Mouse (Mus musculus) stomach, embryonic 16.5 days (tissue): ENCODE results near the gene Hist1h4i. TPM values are rescaled to one million over a fixed set of nuclear protein-coding genes. Genes with fewer than 3 reads are reported as not detected.
"Not testable (repeated sequence)": the region's sequence is repeated elsewhere in the genome, so short reads cannot be mapped to it uniquely, and the experiment has no call there.

ENCODE experiments used
- ATAC-seq: fragments of 200-750 bp; cut with Nextera tagmentation; 2 replicates; pipeline ENCODE4 v1.8.0; 2017; ENCODE audit warnings: moderate number of reproducible peaks, moderate TSS enrichment; ENCODE audit not compliant: insufficient read depth, low FRiP score
- H3K27ac ChIP-seq: fragments of 300-500 bp; sonication (generic); 2 replicates; pipeline ENCODE4 v1.5.1; 2014; ENCODE audit warnings: low read length
- H3K27me3 ChIP-seq: fragments of 300-500 bp; sonication (generic); 2 replicates; pipeline ENCODE4 v1.6.1; 2014; ENCODE audit warnings: low read length, control low read depth, mixed read lengths; ENCODE audit not compliant: control insufficient read depth, insufficient read depth
- H3K36me3 ChIP-seq: fragments of 300-500 bp; sonication (generic); 2 replicates; pipeline ENCODE4 v1.6.1; 2014; ENCODE audit warnings: low read length; ENCODE audit not compliant: control insufficient read depth, insufficient read depth
- H3K4me1 ChIP-seq: fragments of 300-500 bp; sonication (generic); 2 replicates; pipeline ENCODE4 v1.6.1; 2014; ENCODE audit warnings: low read length, control low read depth, mixed read lengths; ENCODE audit not compliant: control insufficient read depth, insufficient read depth
- H3K4me2 ChIP-seq: fragments of 300-500 bp; sonication (generic); 2 replicates; pipeline ENCODE4 v1.6.1; 2014; ENCODE audit warnings: low read depth, low read length, mixed read lengths
- H3K4me3 ChIP-seq: fragments of 300-500 bp; sonication (generic); replicated peaks from 2 replicates; pipeline ENCODE4 v1.5.1; 2014; ENCODE audit warnings: mild to moderate bottlenecking, low read length
- H3K9ac ChIP-seq: fragments of 300-500 bp; sonication (generic); 2 replicates; pipeline ENCODE4 v1.6.1; 2014; ENCODE audit warnings: low read length
- H3K9me3 ChIP-seq: fragments of 300-500 bp; sonication (generic); replicated peaks from 2 replicates; pipeline ENCODE4 v1.6.1; 2016; ENCODE audit warnings: low read length, control low read depth; ENCODE audit not compliant: control insufficient read depth
- whole genome bisulfite sequencing: fragments of 180-500 bp; shearing (Covaris S2); extraction: QIAGEN DNeasy Blood & Tissue Kit; methylation state at CpG from one replicate; pipeline ENCODE4 v1.1.7; 2014; 5-methylcytosine and 5-hydroxymethylcytosine counted together
- polyA plus RNA-seq: library from polyadenylated mRNA; unstranded; fragments of >200 nt; fragmentation: Nextera tagmentation; extraction: Ambion mirVana; gene quantifications from 2 replicates; pipeline ENCODE4 v1.2.1, GENCODE M21; 2015

The Hist1h4i gene
- polyA plus RNA-seq, 1 experiment from 2014 or later: 15.5 TPM

DNA sequence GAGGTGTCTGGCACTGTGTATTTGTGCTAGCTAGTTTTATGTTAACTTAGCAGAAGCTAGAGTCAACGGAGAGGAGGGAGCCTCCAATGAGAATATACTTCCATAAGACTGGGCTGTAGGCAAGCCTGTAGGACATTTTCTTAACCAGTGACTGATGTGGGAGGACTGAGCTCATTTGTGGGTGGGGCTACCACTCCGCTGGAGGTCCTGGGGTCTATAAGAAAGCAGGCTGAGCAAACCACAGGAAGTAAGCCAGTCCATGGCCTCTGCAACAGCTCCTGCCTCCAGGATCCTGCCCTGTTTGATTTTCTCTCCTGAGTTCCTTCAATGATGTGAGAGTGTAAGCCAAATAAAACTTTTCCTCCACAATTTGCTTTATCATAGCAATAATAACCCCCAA lies 4.1 kb upstream of the Hist1h4i start:
- no peak for ATAC-seq
- Histone ChIP-seq H3K9me3 (no peaks in the 10 kb centered on the region), H3K27me3 (no peaks in the 10 kb centered on the region), H3K4me2 (no peak overlapping the region), H3K4me3 (no peak overlapping the region), H3K4me1 (peaks cover 17% of the 10 kb centered on the region), H3K9ac (no peak overlapping the region), H3K36me3 (no peaks in the 10 kb centered on the region), H3K27ac (no peak overlapping the region)
- 65% methylated on average over 2 of the region's 2 CpGs for WGBS

DNA sequence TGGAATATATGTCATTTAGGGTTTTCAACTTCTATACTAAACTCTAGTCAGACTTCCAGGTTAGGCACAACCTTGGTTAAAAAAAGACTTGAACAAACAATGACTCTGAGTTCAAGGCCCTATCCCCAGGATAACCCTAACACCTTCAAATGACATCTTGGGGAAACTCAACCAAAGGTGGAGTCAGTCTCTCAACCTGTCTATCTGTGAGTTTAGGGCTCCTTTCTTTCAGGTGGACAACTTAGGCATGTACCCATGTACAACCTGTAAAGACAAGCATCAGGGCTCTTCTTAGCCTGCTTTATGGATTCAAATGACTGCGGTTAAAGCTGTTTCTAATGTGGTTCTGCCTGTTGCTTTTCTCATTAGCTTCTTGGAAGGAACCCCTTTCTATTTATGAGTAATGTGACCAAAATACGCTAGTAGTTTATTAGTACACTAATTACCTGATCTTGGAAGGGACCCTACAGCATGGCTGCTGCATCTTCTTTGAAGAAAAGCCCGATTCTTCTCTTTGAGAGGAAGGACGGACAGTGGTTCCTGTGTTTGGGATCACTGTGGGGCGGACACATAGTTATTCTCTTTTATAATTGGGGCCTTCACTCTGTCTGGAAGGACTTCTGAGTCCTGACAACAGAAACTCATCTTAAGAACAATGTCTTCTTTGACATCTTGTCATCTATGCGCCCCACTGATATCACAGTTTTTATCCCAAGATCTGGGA lies 3.4 kb upstream of the Hist1h4i start:
- ATAC-seq: no peak
- Histone ChIP-seq H3K27me3 (no peaks in the 10 kb centered on the region), H3K27ac (no peak overlapping the region), H3K4me1 (peaks cover 19% of the 10 kb centered on the region), H3K4me2 (peak overlapping the region; percentile 58), H3K36me3 (no peaks in the 10 kb centered on the region), H3K9ac (no peak overlapping the region), H3K9me3 (no peaks in the 10 kb centered on the region), H3K4me3 (no peak overlapping the region)
- WGBS: 85% methylated on average over 6 of the region's 6 CpGs

DNA sequence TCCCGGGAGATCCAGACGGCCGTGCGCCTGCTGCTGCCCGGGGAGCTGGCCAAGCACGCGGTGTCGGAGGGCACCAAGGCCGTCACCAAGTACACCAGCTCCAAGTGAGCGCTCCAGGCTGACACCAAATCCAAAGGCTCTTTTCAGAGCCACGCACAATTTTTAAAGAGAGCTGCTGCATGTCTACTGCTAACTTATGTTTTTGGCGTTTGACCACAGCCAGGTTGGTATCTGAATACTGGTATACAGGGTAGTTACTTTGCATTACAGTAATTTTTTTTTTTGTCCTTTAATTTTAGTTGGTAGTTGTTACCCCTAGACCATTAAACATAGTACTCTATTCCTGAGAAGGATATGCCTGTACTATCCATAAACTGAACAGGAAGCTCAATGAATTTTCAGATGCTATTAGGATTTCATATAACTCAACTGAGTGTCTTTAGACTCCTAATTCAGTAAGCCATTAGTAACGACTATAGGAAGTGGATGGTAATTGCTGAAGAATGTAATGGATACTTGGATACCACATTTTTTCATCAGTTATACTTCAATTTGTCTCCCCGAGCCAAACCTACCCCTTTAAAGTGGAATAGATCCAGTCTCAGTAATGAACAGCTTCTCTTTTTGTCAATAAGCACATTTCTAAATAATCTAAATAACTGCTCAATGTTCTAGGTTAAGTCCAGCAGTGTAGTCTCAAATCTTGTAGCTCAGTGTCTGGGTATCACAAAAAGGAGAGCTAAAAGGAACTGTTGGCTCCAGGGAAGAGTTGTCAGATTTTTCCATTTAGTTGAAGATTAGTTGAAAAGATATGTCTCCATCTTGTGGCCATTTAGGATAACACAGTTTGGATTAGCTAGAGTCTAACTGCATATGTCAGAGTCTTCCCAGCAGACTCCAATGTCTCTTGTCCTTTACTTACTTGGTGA lies 2.6 kb upstream of the Hist1h4i start:
- H3K36me3 ChIP-seq: no peaks in the 10 kb centered on the region
- peaks cover 19% of the 10 kb centered on the region for H3K4me1 ChIP-seq
- peak overlapping the region; percentile 63 for H3K9ac ChIP-seq
- H3K4me2 ChIP-seq: peak overlapping the region; percentile 58
- peak overlapping the region; percentile 84 for H3K27ac ChIP-seq
- under 1% methylated on average over 8 of the region's 14 CpGs for WGBS
- no peaks in the 10 kb centered on the region for H3K9me3 ChIP-seq
- H3K27me3 ChIP-seq: no peaks in the 10 kb centered on the region
- H3K4me3 ChIP-seq: peak overlapping the region; percentile 43
- 0 out of 2 replicates have a peak, but pooled peaks have one; percentile 2 for ATAC-seq

DNA sequence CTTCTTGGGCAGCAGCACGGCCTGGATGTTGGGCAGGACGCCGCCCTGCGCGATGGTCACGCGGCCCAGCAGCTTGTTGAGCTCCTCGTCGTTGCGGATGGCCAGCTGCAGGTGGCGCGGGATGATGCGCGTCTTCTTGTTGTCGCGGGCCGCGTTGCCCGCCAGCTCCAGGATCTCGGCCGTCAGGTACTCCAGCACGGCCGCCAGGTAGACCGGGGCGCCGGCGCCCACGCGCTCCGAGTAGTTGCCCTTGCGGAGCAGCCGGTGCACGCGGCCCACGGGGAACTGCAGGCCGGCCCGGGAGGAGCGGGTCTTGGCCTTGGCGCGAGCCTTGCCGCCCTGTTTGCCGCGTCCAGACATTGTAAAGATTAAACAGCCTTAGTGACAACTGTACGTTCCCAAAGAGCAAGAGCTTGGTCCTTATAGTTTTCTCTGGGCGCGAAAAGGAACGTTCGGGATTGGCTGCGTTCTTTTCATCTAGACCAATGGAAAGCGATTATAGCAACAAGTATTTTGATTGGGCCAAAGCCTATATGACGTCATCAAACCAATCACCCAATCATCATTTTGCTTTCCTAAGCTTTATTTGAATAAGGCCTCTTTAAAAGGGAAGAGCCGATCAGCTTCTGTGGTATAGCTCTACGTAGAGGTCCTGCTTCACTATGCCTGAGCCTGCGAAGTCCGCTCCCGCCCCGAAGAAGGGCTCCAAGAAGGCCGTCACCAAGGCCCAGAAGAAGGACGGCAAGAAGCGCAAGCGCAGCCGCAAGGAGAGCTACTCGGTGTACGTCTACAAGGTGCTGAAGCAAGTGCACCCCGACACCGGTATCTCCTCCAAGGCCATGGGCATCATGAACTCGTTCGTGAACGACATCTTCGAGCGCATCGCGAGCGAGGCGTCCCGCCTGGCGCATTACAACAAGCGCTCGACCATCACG lies 1.7 kb upstream of the Hist1h4i start, which contains the start of the genes Hist1h2ag and Hist1h2bj:
TSS of gene Hist1h2ag (minus strand) at position 377 of the 935 bp plus-strand sequence.
TSS of gene Hist1h2bj (plus strand) at position 647 of the 935 bp plus-strand sequence.
- under 1% methylated on average over 38 of the region's 80 CpGs for WGBS
- Histone ChIP-seq H3K27ac (peak within 1 kb of the TSS; percentile 93), H3K4me1 (peaks cover 19% of the 10 kb centered on the region), H3K4me2 (peak within 1 kb of the TSS; percentile 71), H3K4me3 (peak within 1 kb of the TSS; percentile 44), H3K9ac (peak within 1 kb of the TSS; percentile 67)
- not testable (repeated sequence) for H3K27me3 ChIP-seq, H3K9me3 ChIP-seq, H3K36me3 ChIP-seq
- peak; percentile 93 for ATAC-seq

DNA sequence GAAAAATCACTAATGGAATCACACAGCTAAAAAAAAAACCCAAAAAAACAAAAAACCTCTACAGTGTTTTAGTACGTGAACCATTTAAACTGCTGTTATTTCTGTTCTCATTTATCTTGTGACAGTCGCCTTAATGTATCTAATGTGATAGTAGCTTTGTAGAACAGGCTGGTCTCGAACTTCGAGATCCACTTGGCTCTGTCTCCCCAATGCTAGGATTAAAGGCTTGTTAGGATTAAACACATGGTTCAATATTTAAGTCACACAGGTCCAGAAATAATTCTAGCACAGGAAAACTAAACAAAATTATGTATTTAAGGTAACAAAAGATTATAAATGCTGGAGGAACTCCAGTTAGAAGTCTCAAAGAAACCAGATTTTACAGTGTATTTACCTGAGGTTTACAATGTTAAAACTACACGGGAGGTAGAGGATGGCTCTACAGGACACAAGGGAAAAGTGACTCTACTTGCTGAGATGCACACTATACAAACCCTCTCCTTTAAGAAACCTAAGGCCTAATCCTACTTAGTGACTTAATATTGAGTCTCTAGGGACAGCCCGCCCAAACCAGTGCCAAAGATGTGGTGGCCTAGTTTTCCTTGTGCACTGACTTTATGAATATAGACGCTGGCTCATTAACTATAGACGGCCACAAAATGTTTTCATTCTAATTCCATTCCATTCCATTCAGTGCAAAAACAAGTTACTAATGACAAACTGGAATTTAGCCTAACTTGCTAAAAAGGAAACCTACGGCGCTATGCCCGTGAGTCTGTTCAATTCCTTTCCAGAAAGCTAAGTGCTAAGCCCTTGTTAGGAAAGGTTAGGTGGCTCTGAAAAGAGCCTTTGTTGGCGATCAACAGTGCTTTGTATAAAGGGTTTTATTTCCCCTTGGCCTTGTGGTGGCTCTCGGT lies 747 bp upstream of the Hist1h4i start:
- H3K4me3 ChIP-seq: peak overlapping the region; percentile 44
- no peaks in the 10 kb centered on the region for H3K36me3 ChIP-seq
- WGBS: 2% methylated on average over 13 of the region's 13 CpGs
- no peaks in the 10 kb centered on the region for H3K27me3 ChIP-seq
- peaks cover 19% of the 10 kb centered on the region for H3K4me1 ChIP-seq
- ATAC-seq: no peak
- H3K9ac ChIP-seq: peak overlapping the region; percentile 67
- H3K9me3 ChIP-seq: no peaks in the 10 kb centered on the region
- peak overlapping the region; percentile 71 for H3K4me2 ChIP-seq
- peak overlapping the region; percentile 93 for H3K27ac ChIP-seq

DNA sequence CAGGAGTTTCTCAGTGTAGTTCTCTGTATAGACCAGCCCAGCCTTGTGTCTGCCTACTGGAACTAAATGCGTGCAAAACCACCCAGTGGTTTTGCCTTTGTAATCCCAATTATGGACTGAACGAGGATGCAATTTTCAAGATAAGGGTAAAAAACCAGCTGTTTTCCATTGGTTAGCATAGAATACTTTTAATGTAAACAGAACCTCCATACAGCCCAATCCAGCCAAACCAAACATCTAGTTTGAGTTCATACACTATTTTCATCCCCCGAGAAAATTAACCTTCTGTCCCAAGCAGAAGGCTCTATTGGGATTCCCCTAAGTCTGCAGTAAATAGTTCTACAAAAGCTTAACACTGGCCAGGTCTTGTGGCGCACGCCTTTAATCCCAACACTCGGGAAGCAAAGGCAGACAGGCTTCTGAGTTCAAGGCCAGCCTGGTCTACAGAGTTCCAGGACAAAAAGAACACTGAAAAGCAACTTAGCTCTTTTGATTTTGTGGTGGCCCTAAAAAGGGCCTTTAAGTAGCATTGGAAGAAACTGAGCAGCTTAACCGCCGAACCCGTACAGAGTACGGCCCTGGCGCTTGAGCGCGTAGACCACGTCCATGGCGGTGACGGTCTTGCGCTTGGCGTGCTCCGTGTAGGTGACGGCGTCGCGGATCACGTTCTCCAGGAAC lies 559 bp downstream of the Hist1h4i start:
- WGBS: under 1% methylated on average over 19 of the region's 24 CpGs
- Histone ChIP-seq H3K4me1 (peaks cover 26% of the 10 kb centered on the region), H3K27me3 (no peaks in the 10 kb centered on the region), H3K27ac (peak overlapping the region; percentile 84), H3K4me2 (peak overlapping the region; percentile 65), H3K4me3 (peak overlapping the region; percentile 43), H3K9ac (peak overlapping the region; percentile 62), H3K36me3 (no peaks in the 10 kb centered on the region), H3K9me3 (no peaks in the 10 kb centered on the region)
- ATAC-seq: no peak; the same call in 1 of the 2 replicates

DNA sequence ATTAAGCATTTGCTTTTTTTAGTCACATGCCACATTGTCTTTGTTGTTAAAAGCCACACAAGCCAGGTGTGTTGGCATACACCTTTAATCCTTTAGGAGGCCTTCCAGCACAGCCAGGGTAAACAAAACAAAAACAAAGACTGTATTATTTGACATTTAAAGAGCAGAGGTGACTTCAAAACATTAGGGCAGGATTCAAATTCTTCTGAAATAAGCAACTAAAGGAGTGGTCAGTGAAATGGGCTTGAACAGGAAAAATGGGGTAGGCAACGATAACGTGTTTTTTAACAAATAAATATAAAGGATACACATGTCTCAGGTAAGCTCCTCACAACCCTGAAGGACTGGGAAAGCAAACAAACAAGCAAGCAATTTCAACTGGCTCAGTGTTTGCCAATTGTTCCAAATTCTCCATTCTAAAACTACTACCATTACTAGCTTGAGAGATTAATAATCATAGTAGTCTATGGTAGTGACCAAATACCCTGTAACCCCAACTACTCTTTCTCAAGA lies 1.2 kb downstream of the Hist1h4i start:
- H3K4me2 ChIP-seq: peak overlapping the region; percentile 65
- WGBS: 7% methylated on average over 2 of the region's 2 CpGs
- no peaks in the 10 kb centered on the region for H3K36me3 ChIP-seq
- H3K27ac ChIP-seq: peak overlapping the region; percentile 84
- peaks cover 26% of the 10 kb centered on the region for H3K4me1 ChIP-seq
- ATAC-seq: no peak
- H3K9ac ChIP-seq: peak overlapping the region; percentile 24; the same call in 1 of the 2 replicates
- peak overlapping the region; percentile 43 for H3K4me3 ChIP-seq
- no peaks in the 10 kb centered on the region for H3K27me3 ChIP-seq
- H3K9me3 ChIP-seq: no peaks in the 10 kb centered on the region
